22 mouse cellular contexts compared by ENCODE assay signal in the genomic region with DNA sequence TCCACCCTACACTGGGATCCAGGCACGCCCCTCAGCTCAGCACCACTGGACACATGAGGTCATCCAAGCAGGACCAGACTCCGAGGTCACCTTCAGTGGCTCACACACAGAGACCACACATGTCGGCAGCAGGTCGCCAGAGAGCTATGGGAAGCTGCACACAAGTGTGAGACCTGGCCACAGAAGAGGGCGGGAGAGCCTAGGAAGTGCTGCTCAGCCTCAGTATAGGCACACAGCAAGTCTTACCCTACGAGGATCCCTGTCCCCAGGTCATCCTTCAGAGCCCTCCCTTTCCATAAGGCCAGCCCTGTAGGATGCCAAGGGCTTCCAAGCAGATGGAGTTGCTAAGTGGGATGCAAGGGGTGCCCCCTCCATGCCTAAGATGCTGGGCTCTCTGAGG. TPM values are rescaled to one million over a fixed set of nuclear protein-coding genes. Genes with fewer than 3 reads are reported as not detected.
DNase-seq lines count a peak whose midpoint lies in the region; ATAC-seq and TF ChIP-seq lines count a peak whose summit lies in the region.
"Had no signal": no experiment of that assay in that cellular context is flagged by ENCODE, and none has a peak within 500 bp of the region (broad histone marks: within the 10 kb centered on the region; RNA-seq: fewer than 3 reads in every experiment).

No protein-coding gene starts in this region.

- intact Hi-C loops in heart, adult 2 months (cut with DNase I), result loop anchor here (10.0 kb wide), 1 partner anchor 259 kb away; a partner anchor contains a TSS

- no peak for TF ChIP-seq POLR2A in heart, adult 2 months (IDR thresholded peaks at IDR 0.05; ENCODE audit: insufficient read depth, low read depth, low read length)
- peak; percentile 29; the same call in 1 of the 2 replicates for TF ChIP-seq POLR2A in testis, adult 2 months (IDR thresholded peaks at IDR 0.05; ENCODE audit: control insufficient read depth, low read depth, low read length)

- no peak for TF ChIP-seq CTCF in heart, adult 2 months (IDR thresholded peaks at IDR 0.05)
- TF ChIP-seq CTCF in testis, adult 2 months (IDR thresholded peaks at IDR 0.05; ENCODE audit: control insufficient read depth, insufficient read depth, insufficient replicate concordance, low read depth, low read length), result no peak

- no peak for DNase-seq in heart, adult 2 months
- DNase-seq in testis, postnatal 10 days (ENCODE audit: low spot score), result no peak
- no peak for DNase-seq in ovary, postnatal 36 days (ENCODE audit: low spot score)
- DNase-seq: adrenal gland, adult 8-10 months; cerebellum, adult 9-11 months; kidney, adult 9 months; kidney, postnatal 25 days; layer of hippocampus, adult 9-11 months; lung, adult 18-20 months; lung, postnatal 14 days had no signal

- ATAC-seq in heart, embryonic 16.5 days (replicated peaks; ENCODE audit: extremely low read depth, insufficient read depth, low FRiP score), result no peak
- ATAC-seq in erythroid progenitor cell, adult 5-6 weeks (replicated peaks; ENCODE audit: low FRiP score, poor library complexity, severe bottlenecking), result peak; percentile 31
- 0 out of 2 replicates have a peak, but pooled peaks have one; percentile 8 for ATAC-seq in megakaryocyte-erythroid progenitor cell, adult 5-6 weeks (replicated peaks; ENCODE audit: low FRiP score, low TSS enrichment, poor library complexity, severe bottlenecking)
- ATAC-seq in neural tube, embryonic 15.5 days (ENCODE audit: low FRiP score), result no peak
- ATAC-seq: inflammation-experienced regulatory T-cells, adult 6 months had no signal

- H3K9me3 ChIP-seq in heart, embryonic 16.5 days (replicated peaks; ENCODE audit: control insufficient read depth, low read length), result no peaks in the 10 kb centered on the region
- H3K9me3 ChIP-seq in neural tube, embryonic 15.5 days (replicated peaks), result no peaks in the 10 kb centered on the region
- H3K9me3 ChIP-seq: hindbrain, embryonic 13.5 days; limb, embryonic 10.5 days had no signal

- peaks cover 16% of the 10 kb centered on the region for H3K79me2 ChIP-seq in heart, adult 2 months (replicated peaks; ENCODE audit: control insufficient read depth, insufficient read depth, low read length)

- peaks cover 10% of the 10 kb centered on the region for H3K36me3 ChIP-seq in heart, embryonic 16.5 days (ENCODE audit: control insufficient read depth, insufficient read depth)
- H3K36me3 ChIP-seq in heart, adult 2 months (ENCODE audit: control insufficient read depth, insufficient read depth, low read length), result no peaks in the 10 kb centered on the region
- no peaks in the 10 kb centered on the region for H3K36me3 ChIP-seq in testis, adult 2 months (ENCODE audit: control insufficient read depth, insufficient read depth, low read length)
- peaks cover 18% of the 10 kb centered on the region for H3K36me3 ChIP-seq in neural tube, embryonic 15.5 days

- no peak overlapping the region for H3K4me2 ChIP-seq in heart, embryonic 16.5 days (ENCODE audit: low read depth, low read length)
- no peak overlapping the region for H3K4me2 ChIP-seq in neural tube, embryonic 15.5 days
- H3K4me2 ChIP-seq: hindbrain, embryonic 13.5 days had no signal

- 56% methylated on average over 6 of the region's 6 CpGs for WGBS in heart, embryonic 16.5 days
- 55% methylated on average over 6 of the region's 6 CpGs for WGBS in heart, adult 2 months
- WGBS in neural tube, embryonic 15.5 days, result 92% methylated on average over 6 of the region's 6 CpGs

- H3K27me3 ChIP-seq in heart, embryonic 16.5 days (ENCODE audit: control insufficient read depth, insufficient read depth, low read length), result no peaks in the 10 kb centered on the region
- H3K27me3 ChIP-seq in heart, adult 2 months (ENCODE audit: control insufficient read depth, insufficient read depth, low read length), result no peaks in the 10 kb centered on the region
- H3K27me3 ChIP-seq in testis, adult 2 months (ENCODE audit: control insufficient read depth, insufficient read depth, low read length), result no peaks in the 10 kb centered on the region
- H3K27me3 ChIP-seq in neural tube, embryonic 15.5 days (replicated peaks), result no peaks in the 10 kb centered on the region
- H3K27me3 ChIP-seq: hindbrain, embryonic 13.5 days had no signal

- no peak for TF ChIP-seq EP300 in heart, adult 2 months (IDR thresholded peaks at IDR 0.05; ENCODE audit: insufficient read depth, low read depth, low read length)

- peak overlapping the region; percentile 15; the same call in 1 of the 2 replicates for H3K9ac ChIP-seq in heart, embryonic 16.5 days (ENCODE audit: low read length)
- no peak overlapping the region; the same call in 1 of the 2 replicates for H3K9ac ChIP-seq in heart, adult 2 months (ENCODE audit: low read depth, low read length)
- no peak overlapping the region for H3K9ac ChIP-seq in neural tube, embryonic 15.5 days (replicated peaks)
- H3K9ac ChIP-seq: hindbrain, embryonic 13.5 days had no signal

- no peak overlapping the region for H3K27ac ChIP-seq in heart, embryonic 16.5 days (ENCODE audit: low read length)
- no peak overlapping the region for H3K27ac ChIP-seq in heart, adult 2 months
- peak overlapping the region; percentile 2; the same call in 1 of the 2 replicates for H3K27ac ChIP-seq in testis, adult 2 months (ENCODE audit: control insufficient read depth, insufficient read depth, low read depth, low read length)
- H3K27ac ChIP-seq in neural tube, embryonic 15.5 days (replicated peaks), result no peak overlapping the region
- H3K27ac ChIP-seq: hindbrain, embryonic 13.5 days; left cerebral cortex, adult 2 months; limb, embryonic 10.5 days had no signal

- H3K4me1 ChIP-seq in heart, embryonic 16.5 days (ENCODE audit: control insufficient read depth, insufficient read depth, low read length), result peaks cover 24% of the 10 kb centered on the region
- H3K4me1 ChIP-seq in heart, adult 2 months (ENCODE audit: control insufficient read depth, insufficient read depth, low read length), result peaks cover 19% of the 10 kb centered on the region
- H3K4me1 ChIP-seq in testis, adult 2 months (ENCODE audit: control insufficient read depth, insufficient read depth, low read length), result peaks cover 19% of the 10 kb centered on the region
- H3K4me1 ChIP-seq in neural tube, embryonic 15.5 days, result peaks cover 28% of the 10 kb centered on the region

- H3K4me3 ChIP-seq in heart, embryonic 16.5 days (ENCODE audit: low read length), result no peak overlapping the region
- no peak overlapping the region for H3K4me3 ChIP-seq in heart, adult 2 months
- H3K4me3 ChIP-seq in testis, adult 2 months (ENCODE audit: control insufficient read depth, low read depth, low read length), result no peak overlapping the region
- H3K4me3 ChIP-seq in neural tube, embryonic 15.5 days (replicated peaks), result no peak overlapping the region
- H3K4me3 ChIP-seq: hindbrain, embryonic 13.5 days; left cerebral cortex, adult 2 months; limb, embryonic 10.5 days had no signal

RNA-seq across cellular contexts. Expression of a gene that starts 7.4 kb away (rescaled TPM):
- polyA plus RNA-seq in heart, embryonic 16.5 days (2015; fragmentation: Nextera tagmentation; extraction: Ambion mirVana), result 15.0 and 16.5 TPM in 2 replicates
- total RNA-seq in heart, adult 2 months (2021), result 10 to 100 TPM; 11.6 to 12.3 TPM
- 19.5 and 19.8 TPM in 2 replicates for polyA plus RNA-seq in heart, adult 2 months (2012; rRNA removed)
- polyA plus RNA-seq in testis, adult 2 months (2012; rRNA removed), result 201 and 214 TPM in 2 replicates
- 33.5 and 35.7 TPM in 2 replicates for total RNA-seq in erythroid progenitor cell, adult 5-6 weeks (2015; ENCODE audit: low replicate concordance)
- 16.3 and 25.7 TPM in 2 replicates for total RNA-seq in erythroid progenitor cell, adult 5-6 weeks (2017; ENCODE audit: low replicate concordance)
- 52.1 and 57.1 TPM in 2 replicates for total RNA-seq in megakaryocyte-erythroid progenitor cell, adult 5-6 weeks (2014; fragmentation: Nextera tagmentation)
- total RNA-seq in megakaryocyte-erythroid progenitor cell, adult 5-6 weeks (2017), result 9.8 and 15.3 TPM in 2 replicates
- 29.5 TPM in 2 replicates for polyA plus RNA-seq in neural tube, embryonic 15.5 days (2015; fragmentation: Nextera tagmentation; extraction: Ambion mirVana)

RNA-seq across cellular contexts. Expression of a gene that starts 15.1 kb away (rescaled TPM):
- 0.03 and 0.04 TPM in 2 replicates for polyA plus RNA-seq in heart, embryonic 16.5 days (2015; fragmentation: Nextera tagmentation; extraction: Ambion mirVana)
- not detected for total RNA-seq in heart, adult 2 months (2021)
- 0.39 and 0.50 TPM in 2 replicates for polyA plus RNA-seq in heart, adult 2 months (2012; rRNA removed)
- polyA plus RNA-seq in testis, adult 2 months (2012; rRNA removed), result 1,123 and 1,230 TPM in 2 replicates
- not detected in 2 replicates for total RNA-seq in erythroid progenitor cell, adult 5-6 weeks (2015; ENCODE audit: low replicate concordance)
- total RNA-seq in erythroid progenitor cell, adult 5-6 weeks (2017; ENCODE audit: low replicate concordance), result 0.39 TPM in 1 of 2 replicates, not detected in the other
- not detected in 2 replicates for total RNA-seq in megakaryocyte-erythroid progenitor cell, adult 5-6 weeks (2014; fragmentation: Nextera tagmentation)
- not detected in 2 replicates for total RNA-seq in megakaryocyte-erythroid progenitor cell, adult 5-6 weeks (2017)
- 1.4 and 1.5 TPM in 2 replicates for polyA plus RNA-seq in neural tube, embryonic 15.5 days (2015; fragmentation: Nextera tagmentation; extraction: Ambion mirVana)
- total RNA-seq: gastrocnemius, adult 18-20 months had no signal
- polyA plus RNA-seq: inflammation-experienced regulatory T-cells, adult 6 months; thymus, postnatal 0 days; urinary bladder, adult 2 months had no signal

RNA-seq across cellular contexts. Expression of a gene that starts 23.1 kb away (rescaled TPM):
- polyA plus RNA-seq in heart, embryonic 16.5 days (2015; fragmentation: Nextera tagmentation; extraction: Ambion mirVana), result 5.8 and 6.0 TPM in 2 replicates
- total RNA-seq in heart, adult 2 months (2021), result 1 to 10 TPM; 4.0 to 4.4 TPM
- 3.6 and 5.5 TPM in 2 replicates for polyA plus RNA-seq in heart, adult 2 months (2012; rRNA removed)
- polyA plus RNA-seq in testis, adult 2 months (2012; rRNA removed), result 7.5 and 7.7 TPM in 2 replicates
- 8.4 and 9.4 TPM in 2 replicates for total RNA-seq in erythroid progenitor cell, adult 5-6 weeks (2015; ENCODE audit: low replicate concordance)
- 9.9 and 14.1 TPM in 2 replicates for total RNA-seq in erythroid progenitor cell, adult 5-6 weeks (2017; ENCODE audit: low replicate concordance)
- 21.0 and 24.9 TPM in 2 replicates for total RNA-seq in megakaryocyte-erythroid progenitor cell, adult 5-6 weeks (2014; fragmentation: Nextera tagmentation)
- 7.2 and 14.6 TPM in 2 replicates for total RNA-seq in megakaryocyte-erythroid progenitor cell, adult 5-6 weeks (2017)
- polyA plus RNA-seq in neural tube, embryonic 15.5 days (2015; fragmentation: Nextera tagmentation; extraction: Ambion mirVana), result 6.5 TPM in 2 replicates

RNA-seq across cellular contexts. Expression of a gene that starts 36.1 kb away (rescaled TPM):
- polyA plus RNA-seq in heart, embryonic 16.5 days (2015; fragmentation: Nextera tagmentation; extraction: Ambion mirVana), result 79.5 and 91.7 TPM in 2 replicates
- 10 to 100 TPM; 40.2 to 46.9 TPM for total RNA-seq in heart, adult 2 months (2021)
- polyA plus RNA-seq in heart, adult 2 months (2012; rRNA removed), result 67.3 and 80.0 TPM in 2 replicates
- 246 and 291 TPM in 2 replicates for polyA plus RNA-seq in testis, adult 2 months (2012; rRNA removed)
- total RNA-seq in erythroid progenitor cell, adult 5-6 weeks (2015; ENCODE audit: low replicate concordance), result 44.7 and 49.0 TPM in 2 replicates
- 5.5 and 30.7 TPM in 2 replicates for total RNA-seq in erythroid progenitor cell, adult 5-6 weeks (2017; ENCODE audit: low replicate concordance)
- 55.0 and 63.1 TPM in 2 replicates for total RNA-seq in megakaryocyte-erythroid progenitor cell, adult 5-6 weeks (2014; fragmentation: Nextera tagmentation)
- total RNA-seq in megakaryocyte-erythroid progenitor cell, adult 5-6 weeks (2017), result 13.7 and 19.4 TPM in 2 replicates
- polyA plus RNA-seq in neural tube, embryonic 15.5 days (2015; fragmentation: Nextera tagmentation; extraction: Ambion mirVana), result 148 and 152 TPM in 2 replicates

RNA-seq across cellular contexts. Expression of a gene that starts 48.7 kb away (rescaled TPM):
- 60.1 and 68.4 TPM in 2 replicates for polyA plus RNA-seq in heart, embryonic 16.5 days (2015; fragmentation: Nextera tagmentation; extraction: Ambion mirVana)
- 10 to 100 TPM; 20.8 to 26.9 TPM for total RNA-seq in heart, adult 2 months (2021)
- polyA plus RNA-seq in heart, adult 2 months (2012; rRNA removed), result 58.9 and 60.5 TPM in 2 replicates
- polyA plus RNA-seq in testis, adult 2 months (2012; rRNA removed), result 58.8 and 61.6 TPM in 2 replicates
- 8.8 and 10.5 TPM in 2 replicates for total RNA-seq in erythroid progenitor cell, adult 5-6 weeks (2015; ENCODE audit: low replicate concordance)
- total RNA-seq in erythroid progenitor cell, adult 5-6 weeks (2017; ENCODE audit: low replicate concordance), result 2.3 and 6.9 TPM in 2 replicates
- total RNA-seq in megakaryocyte-erythroid progenitor cell, adult 5-6 weeks (2014; fragmentation: Nextera tagmentation), result 56.1 and 71.8 TPM in 2 replicates
- total RNA-seq in megakaryocyte-erythroid progenitor cell, adult 5-6 weeks (2017), result 12.7 and 23.3 TPM in 2 replicates
- polyA plus RNA-seq in neural tube, embryonic 15.5 days (2015; fragmentation: Nextera tagmentation; extraction: Ambion mirVana), result 68.2 and 79.8 TPM in 2 replicates

Comparison
In these comparisons a context has a peak if more than half of its experiments do, and no peak if none do; other contexts are left out.
1. ATAC-seq: peak in erythroid progenitor cell, adult 5-6 weeks (single experiment) and megakaryocyte-erythroid progenitor cell, adult 5-6 weeks (single experiment); none in heart, embryonic 16.5 days (single experiment) and neural tube, embryonic 15.5 days (single experiment).
2. RNA of a gene that starts 15.1 kb away (polyA plus RNA-seq): 1,123 to 1,230 TPM in testis, adult 2 months; 1.4 to 1.5 TPM in neural tube, embryonic 15.5 days, 0.39 to 0.50 TPM in heart, adult 2 months and 0.03 to 0.04 TPM in heart, embryonic 16.5 days; every median in the first group is over 100 times any median in the second.